Mouse (Mus musculus) heart, adult 2 months (tissue): ENCODE results near the gene 4931406C07Rik.

ENCODE experiments used
- CTCF ChIP-seq: fragments of 200-600 bp; IDR thresholded peaks from 2 replicates; pipeline ENCODE4 v1.8.1; 2022; ENCODE audit warnings: antibody characterized with exemption, mild to moderate bottlenecking, moderate library complexity
- EP300 ChIP-seq: fragments of 200-500 bp; IDR thresholded peaks from 2 replicates; pipeline ENCODE4 v1.6.1; 2011; ENCODE audit warnings: low read depth, low read length, control low read depth; ENCODE audit not compliant: insufficient read depth
- POLR2A ChIP-seq: fragments of 200-500 bp; IDR thresholded peaks from 2 replicates; pipeline ENCODE4 v1.6.1; 2011; ENCODE audit warnings: mild to moderate bottlenecking, low read depth, low read length, control low read depth; ENCODE audit not compliant: insufficient read depth

DNA sequence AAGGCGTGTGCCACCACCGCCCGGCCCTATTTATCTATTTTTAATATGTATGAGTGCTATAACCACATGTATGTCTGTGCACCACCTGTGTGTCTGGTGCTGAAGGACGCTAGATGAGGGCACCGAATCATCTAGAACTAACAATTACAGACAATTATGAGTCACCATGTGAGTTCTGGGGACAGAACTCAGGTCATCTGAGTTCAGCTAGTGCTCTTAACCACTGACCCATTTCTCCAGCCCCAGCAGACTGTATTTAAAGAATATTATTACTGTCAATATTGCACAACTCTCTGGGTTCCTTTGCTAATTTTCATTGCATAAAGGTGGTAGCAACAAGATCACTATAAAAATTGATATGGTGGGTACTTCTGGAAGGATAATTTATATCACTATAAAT, 6.2 kb downstream of the 4931406C07Rik start:
- TF ChIP-seq POLR2A = no peak
- TF ChIP-seq CTCF = no peak
- no peak for TF ChIP-seq EP300
